Mouse (Mus musculus) liver, embryonic 15.5 days (tissue): Measurements from ENCODE around the gene Olfr1248. TPM values are rescaled to one million over a fixed set of nuclear protein-coding genes. Genes with fewer than 3 reads are reported as not detected.
"Not testable (repeated sequence)": the region's sequence is repeated elsewhere in the genome, so short reads cannot be mapped to it uniquely, and the experiment has no call there.

Source experiments
- ATAC-seq: fragments of 200-750 bp; cut with Nextera tagmentation; 2 replicates; pipeline ENCODE4 v1.8.0; 2017; ENCODE audit warnings: moderate number of reproducible peaks, mild to moderate bottlenecking, moderate library complexity; ENCODE audit not compliant: insufficient read depth
- H3K27ac ChIP-seq: fragments of 300-500 bp; sonication (generic); replicated peaks from 2 replicates; pipeline ENCODE4 v1.5.1; 2015; ENCODE audit warnings: mild to moderate bottlenecking, inconsistent platforms
- H3K27me3 ChIP-seq: fragments of 300-500 bp; sonication (generic); 2 replicates; pipeline ENCODE4 v1.6.1; 2015; ENCODE audit warnings: mild to moderate bottlenecking, inconsistent platforms
- H3K36me3 ChIP-seq: fragments of 300-500 bp; sonication (generic); replicated peaks from 2 replicates; pipeline ENCODE4 v1.6.1; 2015; ENCODE audit warnings: moderate library complexity, mild to moderate bottlenecking, inconsistent platforms
- H3K4me1 ChIP-seq: fragments of 300-500 bp; sonication (generic); replicated peaks from 2 replicates; pipeline ENCODE4 v1.6.1; 2015; ENCODE audit warnings: inconsistent platforms
- H3K4me2 ChIP-seq: fragments of 300-500 bp; sonication (generic); 2 replicates; pipeline ENCODE4 v1.6.1; 2015; ENCODE audit warnings: moderate library complexity, mild to moderate bottlenecking, inconsistent platforms
- H3K4me3 ChIP-seq: fragments of 300-500 bp; sonication (generic); replicated peaks from 2 replicates; pipeline ENCODE4 v1.5.1; 2015; ENCODE audit warnings: mild to moderate bottlenecking, inconsistent platforms
- H3K9ac ChIP-seq: fragments of 300-500 bp; sonication (generic); 2 replicates; pipeline ENCODE4 v1.6.1; 2015; ENCODE audit warnings: moderate library complexity, mild to moderate bottlenecking, inconsistent platforms
- H3K9me3 ChIP-seq: fragments of 300-500 bp; sonication (generic); replicated peaks from 2 replicates; pipeline ENCODE4 v1.6.1; 2016; ENCODE audit warnings: inconsistent platforms
- WGBS: fragments of 180-500 bp; shearing (Covaris S2); methylation state at CpG from one replicate; pipeline ENCODE4 v1.1.7; 2015; ENCODE audit warnings: mixed read lengths; ENCODE audit not compliant: insufficient replicate concordance; 5-methylcytosine and 5-hydroxymethylcytosine counted together
- polyA plus RNA-seq: library from polyadenylated mRNA; unstranded; fragments of >200 nt; fragmentation: Nextera tagmentation; extraction: Ambion mirVana; gene quantifications from 2 replicates; pipeline ENCODE4 v1.2.1, GENCODE M21; 2015

Gene Olfr1248
- polyA plus RNA-seq, result not detected in 2 replicates

DNA sequence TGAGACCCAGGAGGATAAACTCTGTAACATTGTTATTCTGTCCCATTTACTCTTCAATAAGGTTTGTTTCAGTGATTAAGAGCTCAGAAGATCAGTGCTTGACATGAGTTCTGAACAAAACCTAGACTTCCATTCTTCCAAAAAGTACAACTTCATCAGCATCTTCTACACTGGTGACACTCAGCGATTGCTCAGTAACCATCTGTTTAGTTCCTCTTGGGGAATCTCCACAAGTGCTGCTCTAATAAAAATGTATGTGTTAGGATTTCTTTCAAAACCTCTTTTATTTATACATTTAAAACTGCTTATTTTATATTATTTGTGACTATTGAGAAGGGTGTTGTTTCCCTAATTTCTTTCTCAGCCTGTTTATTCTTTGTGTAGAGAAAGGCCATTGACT, at the start of gene Olfr1248:
Gene Olfr1248 (minus strand): TSS at position 101 of the 400 bp plus-strand sequence.
- not testable (repeated sequence) for H3K4me2 ChIP-seq, H3K9me3 ChIP-seq, H3K4me1 ChIP-seq, H3K27ac ChIP-seq, H3K9ac ChIP-seq, H3K4me3 ChIP-seq, ATAC-seq, H3K27me3 ChIP-seq, H3K36me3 ChIP-seq
- 55% methylated on average over 1 of the region's 1 CpGs for WGBS

GRCm38 (mm10) chr2:89661367-89661766, 43.3 kb upstream of the Olfr1248 start, which contains the start of gene Olfr1250:
Olfr1250 (minus strand) TSS chr2:89661467.
- Histone ChIP-seq H3K27me3 (no peaks in the 10 kb centered on the region), H3K9me3 (no peaks in the 10 kb centered on the region), H3K4me1 (no peaks in the 10 kb centered on the region), H3K4me3 (no peak within 1 kb of the TSS), H3K27ac (no peak within 1 kb of the TSS), H3K4me2 (no peak within 1 kb of the TSS), H3K36me3 (no peaks in the 10 kb centered on the region), H3K9ac (no peak within 1 kb of the TSS)
- ATAC-seq, result no peak

- Histone ChIP-seq H3K27me3 (no peaks in the 10 kb centered on the region), H3K4me1 (no peaks in the 10 kb centered on the region), H3K27ac (no peak within 1 kb of the TSS), H3K9ac (no peak within 1 kb of the TSS), H3K4me2 (no peak within 1 kb of the TSS), H3K36me3 (no peaks in the 10 kb centered on the region), H3K9me3 (no peaks in the 10 kb centered on the region), H3K4me3 (no peak within 1 kb of the TSS)
- 68% methylated on average over 2 of the region's 2 CpGs for WGBS
- ATAC-seq, result no peak
Observed at GRCm38 (mm10) chr2:89634883-89635282, 16.8 kb upstream of the Olfr1248 start, which contains the start of gene Olfr1249. Olfr1249 (minus strand) TSS chr2:89634983.

GRCm38 (mm10) chr2:89614030-89614429, 4.0 kb downstream of the Olfr1248 start, which contains the start of gene Olfr1247:
Olfr1247 (minus strand) TSS chr2:89614130.
- Histone ChIP-seq H3K4me1 (no peaks in the 10 kb centered on the region), H3K27ac (no peak within 1 kb of the TSS), H3K4me2 (no peak within 1 kb of the TSS), H3K4me3 (no peak within 1 kb of the TSS), H3K9ac (no peak within 1 kb of the TSS), H3K36me3 (no peaks in the 10 kb centered on the region), H3K27me3 (no peaks in the 10 kb centered on the region), H3K9me3 (no peaks in the 10 kb centered on the region)
- WGBS, result 72% methylated on average over 2 of the region's 2 CpGs
- no peak for ATAC-seq

GRCm38 (mm10) chr2:89593057-89593456, 25.0 kb downstream of the Olfr1248 start, which contains the start of gene Olfr1246:
Olfr1246 (minus strand) TSS chr2:89593157.
- no peak for ATAC-seq
- H3K27ac ChIP-seq, result no peak within 1 kb of the TSS
- no peak within 1 kb of the TSS for H3K4me2 ChIP-seq
- H3K4me3 ChIP-seq, result no peak within 1 kb of the TSS
- no peak within 1 kb of the TSS for H3K9ac ChIP-seq
- no peaks in the 10 kb centered on the region for H3K27me3 ChIP-seq
- H3K36me3 ChIP-seq, result no peaks in the 10 kb centered on the region
- H3K9me3 ChIP-seq, result no peaks in the 10 kb centered on the region
- WGBS, result 55% methylated on average over 2 of the region's 2 CpGs
- no peaks in the 10 kb centered on the region for H3K4me1 ChIP-seq

GRCm38 (mm10) chr2:89578347-89578746, 39.7 kb downstream of the Olfr1248 start, which contains the start of gene Olfr1245:
Olfr1245 (minus strand) TSS chr2:89578447.
- H3K27ac ChIP-seq, result no peak within 1 kb of the TSS
- ATAC-seq, result no peak
- H3K36me3 ChIP-seq, result no peaks in the 10 kb centered on the region
- H3K27me3 ChIP-seq, result no peaks in the 10 kb centered on the region
- WGBS, result 54% methylated on average over 1 of the region's 1 CpGs
- no peak within 1 kb of the TSS for H3K4me2 ChIP-seq
- no peaks in the 10 kb centered on the region for H3K4me1 ChIP-seq
- H3K9ac ChIP-seq, result no peak within 1 kb of the TSS
- H3K9me3 ChIP-seq, result no peaks in the 10 kb centered on the region
- no peak within 1 kb of the TSS for H3K4me3 ChIP-seq

Other genes with a start within 250 kb of the Olfr1248 start
- not detected in 2 replicates for gene Olfr1238, start 208.6 kb downstream of the Olfr1248 start, polyA plus RNA-seq
- not detected in 2 replicates for gene Olfr1239, start 197.8 kb downstream of the Olfr1248 start, polyA plus RNA-seq
- gene Olfr1240, start 175.2 kb downstream of the Olfr1248 start, polyA plus RNA-seq, result not detected in 2 replicates
- gene Olfr1241, start 131.1 kb downstream of the Olfr1248 start, polyA plus RNA-seq, result not detected in 2 replicates
- not detected in 2 replicates for gene Olfr1242, start 119.9 kb downstream of the Olfr1248 start, polyA plus RNA-seq
- not detected in 2 replicates for gene Olfr1243, start 86.8 kb downstream of the Olfr1248 start, polyA plus RNA-seq
- not detected in 2 replicates for gene Olfr1245, start 39.8 kb downstream of the Olfr1248 start, polyA plus RNA-seq
- gene Olfr1246, start 25.1 kb downstream of the Olfr1248 start, polyA plus RNA-seq, result not detected in 2 replicates
- gene Olfr1247, start 4.1 kb downstream of the Olfr1248 start, polyA plus RNA-seq, result not detected in 2 replicates
- not detected in 2 replicates for gene Olfr1249, start 16.7 kb upstream of the Olfr1248 start, polyA plus RNA-seq
- gene Olfr1250, start 43.2 kb upstream of the Olfr1248 start, polyA plus RNA-seq, result not detected in 2 replicates
- gene Olfr1251, start 53.7 kb upstream of the Olfr1248 start, polyA plus RNA-seq, result not detected in 2 replicates
- not detected in 2 replicates for gene Olfr1252, start 106.8 kb upstream of the Olfr1248 start, polyA plus RNA-seq
- gene Olfr1253, start 138.8 kb upstream of the Olfr1248 start, polyA plus RNA-seq, result not detected in 2 replicates
- not detected in 2 replicates for gene Olfr1254, start 175.4 kb upstream of the Olfr1248 start, polyA plus RNA-seq
- gene Olfr1255, start 193.8 kb upstream of the Olfr1248 start, polyA plus RNA-seq, result not detected in 2 replicates
- gene Olfr1256, start 223.3 kb upstream of the Olfr1248 start, polyA plus RNA-seq, result not detected in 2 replicates
- gene Olfr48, start 230.0 kb upstream of the Olfr1248 start, polyA plus RNA-seq, result not detected in 2 replicates